Mouse (Mus musculus) WW6 (cell line): ENCODE results near the gene Tmem267.
"Not testable (repeated sequence)": the region's sequence is repeated elsewhere in the genome, so short reads cannot be mapped to it uniquely, and the experiment has no call there.

ENCODE experiments used
- DNase-seq: peaks from one replicate; pipeline ENCODE4 v3.0.0-alpha.2; 2013; ENCODE audit warnings: low read depth, low spot score

Gene Tmem267

DNA sequence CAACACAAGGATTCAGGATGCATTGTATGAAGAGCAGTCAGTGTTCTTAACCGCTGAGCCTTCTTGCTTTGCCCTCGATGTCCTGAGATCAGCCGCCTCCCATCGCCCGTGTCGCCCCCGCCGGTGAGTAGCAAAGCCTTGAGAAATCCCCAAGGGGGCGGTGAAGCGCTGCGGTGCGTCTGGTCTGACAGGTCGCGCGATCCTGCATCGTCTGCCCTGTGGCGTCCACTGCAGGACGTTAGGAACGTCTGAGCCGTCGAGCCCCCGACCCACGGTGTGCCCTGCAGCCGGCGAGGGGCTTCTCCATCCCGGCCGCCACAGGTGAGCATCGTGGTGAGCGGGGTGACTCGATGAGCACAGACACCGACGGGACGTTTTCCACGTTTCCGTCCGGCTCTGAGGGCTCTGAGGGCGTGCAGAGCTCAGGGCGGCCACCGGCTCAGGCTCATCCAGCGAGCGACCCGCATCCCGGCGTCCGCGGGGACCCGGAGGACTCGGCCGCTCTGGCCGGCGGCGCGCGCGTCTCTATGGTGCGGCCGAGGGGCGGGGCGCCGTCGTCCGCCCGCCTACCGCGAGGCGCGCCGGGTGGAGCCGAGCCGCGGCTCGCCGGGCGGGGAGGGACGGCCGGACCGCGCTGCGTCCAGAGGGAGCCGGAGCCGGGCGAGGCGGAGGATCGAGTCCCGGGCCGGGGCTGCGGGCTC, at the start of gene Tmem267, which contains the start of gene 3110070M22Rik:
TSS of gene Tmem267 (plus strand) at position 160 of the 701 bp plus-strand sequence.
TSS of gene 3110070M22Rik (minus strand) at position 504 of the 701 bp plus-strand sequence.
- DNase-seq = peak; percentile 54

DNA sequence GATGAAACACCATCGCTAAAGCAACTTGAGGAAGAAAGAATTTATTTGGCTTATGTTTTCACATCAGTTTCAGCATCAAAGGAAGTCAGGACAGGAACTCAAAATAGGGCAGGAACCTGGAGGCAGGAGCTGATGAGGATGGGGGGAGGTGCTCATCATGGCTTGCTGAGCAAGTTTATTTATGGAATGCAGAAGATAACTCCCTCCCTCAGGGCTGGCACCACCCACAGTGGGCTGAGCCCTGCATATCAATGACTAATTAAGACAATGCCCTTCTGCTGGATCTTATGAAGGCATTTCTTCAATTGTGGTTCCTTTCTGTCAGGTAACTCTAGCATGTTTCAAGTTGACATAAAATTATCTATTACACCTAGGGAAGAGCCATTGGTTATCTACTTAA, 45.6 kb upstream of the Tmem267 start:
- no peak for DNase-seq

DNA sequence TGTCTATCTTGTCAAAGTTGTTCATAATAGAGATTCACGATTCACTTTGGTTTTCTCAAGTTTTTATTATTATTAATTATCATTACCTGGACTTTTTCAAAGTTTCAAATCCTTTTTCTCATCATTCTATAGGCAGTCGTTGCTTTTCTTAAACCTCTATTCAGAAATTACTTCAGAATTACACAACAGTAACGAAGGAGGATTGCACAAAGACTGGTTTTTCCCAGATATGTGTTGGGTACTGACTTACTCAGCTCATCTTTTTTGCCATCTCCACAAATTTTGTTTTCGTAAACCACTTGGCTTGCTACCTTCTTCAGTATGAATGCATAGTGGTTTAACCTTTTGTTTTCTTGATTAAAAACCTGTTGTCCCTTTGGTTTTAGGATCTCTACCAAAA, 34.3 kb upstream of the Tmem267 start:
- no peak for DNase-seq

DNA sequence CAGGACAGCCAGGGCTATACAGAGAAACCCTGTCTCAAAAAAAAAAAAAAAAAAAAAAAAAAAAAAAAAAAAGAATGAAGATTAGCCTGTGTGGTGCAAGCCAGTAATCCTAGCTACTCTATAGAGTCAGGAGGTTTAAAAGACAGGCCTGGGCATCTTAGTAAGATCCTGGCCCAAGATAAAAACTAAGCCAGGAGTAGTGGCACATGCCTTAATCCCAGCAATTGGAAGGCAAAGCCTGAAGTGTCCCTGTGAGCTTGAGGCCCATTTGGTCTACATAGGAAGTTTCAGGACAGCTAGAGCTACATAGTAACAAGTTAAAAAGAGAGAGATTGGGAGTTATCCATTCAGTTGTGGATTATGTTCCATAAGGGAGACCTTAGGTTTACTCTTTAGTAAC, 32.8 kb upstream of the Tmem267 start:
- no peak for DNase-seq

DNA sequence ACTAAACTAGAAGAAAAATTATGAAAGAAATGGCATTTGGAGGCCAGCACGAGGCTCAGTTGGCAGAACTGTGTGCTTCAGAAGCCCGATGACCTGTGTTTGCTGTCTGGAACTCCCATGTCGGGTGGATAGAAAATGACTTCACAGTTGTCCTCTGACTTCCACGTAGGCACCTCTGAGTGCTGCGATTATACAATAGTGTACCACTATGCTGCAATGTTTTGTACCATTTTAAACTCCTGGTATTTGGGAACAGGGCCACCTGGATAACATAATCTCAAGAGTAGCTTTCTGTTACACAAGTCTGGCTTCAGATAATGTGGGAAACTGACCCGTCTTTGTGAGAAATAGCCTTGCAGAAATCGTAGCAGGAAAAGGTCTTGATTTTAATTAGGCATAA, 31.5 kb upstream of the Tmem267 start:
- no peak for DNase-seq

DNA sequence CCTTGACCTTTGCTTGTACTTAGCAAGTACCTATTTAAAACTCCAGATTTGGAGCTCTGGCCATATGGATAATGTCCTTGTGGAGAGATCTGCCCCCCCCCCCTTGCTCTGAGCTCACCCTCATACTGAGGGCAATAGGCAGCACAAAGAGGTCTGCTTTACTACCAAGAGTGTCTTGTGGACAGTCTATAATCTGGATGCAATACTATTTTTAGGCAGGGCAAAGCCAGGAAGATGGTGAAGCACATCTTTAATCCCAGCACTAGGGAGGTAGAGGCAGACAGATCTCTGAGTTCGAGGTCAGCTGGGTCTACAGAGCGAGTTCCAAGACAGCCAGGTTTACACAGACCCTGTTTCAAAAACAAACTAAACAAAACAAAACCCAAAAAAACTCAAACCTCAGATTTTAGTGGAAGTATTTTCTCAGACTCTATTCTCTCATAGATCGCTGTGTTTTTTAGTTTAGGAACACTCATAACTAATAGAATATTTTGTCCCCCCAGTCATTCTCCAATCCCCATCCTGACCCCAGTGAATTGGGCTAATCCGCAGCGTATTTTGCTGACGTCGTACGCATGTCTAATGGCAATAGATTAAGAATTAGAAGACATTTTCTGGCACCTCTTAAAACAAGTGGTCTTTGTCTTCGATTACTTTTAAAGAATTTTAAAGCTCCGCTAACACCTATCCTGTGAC, 25.8 kb upstream of the Tmem267 start:
- no peak for DNase-seq

DNA sequence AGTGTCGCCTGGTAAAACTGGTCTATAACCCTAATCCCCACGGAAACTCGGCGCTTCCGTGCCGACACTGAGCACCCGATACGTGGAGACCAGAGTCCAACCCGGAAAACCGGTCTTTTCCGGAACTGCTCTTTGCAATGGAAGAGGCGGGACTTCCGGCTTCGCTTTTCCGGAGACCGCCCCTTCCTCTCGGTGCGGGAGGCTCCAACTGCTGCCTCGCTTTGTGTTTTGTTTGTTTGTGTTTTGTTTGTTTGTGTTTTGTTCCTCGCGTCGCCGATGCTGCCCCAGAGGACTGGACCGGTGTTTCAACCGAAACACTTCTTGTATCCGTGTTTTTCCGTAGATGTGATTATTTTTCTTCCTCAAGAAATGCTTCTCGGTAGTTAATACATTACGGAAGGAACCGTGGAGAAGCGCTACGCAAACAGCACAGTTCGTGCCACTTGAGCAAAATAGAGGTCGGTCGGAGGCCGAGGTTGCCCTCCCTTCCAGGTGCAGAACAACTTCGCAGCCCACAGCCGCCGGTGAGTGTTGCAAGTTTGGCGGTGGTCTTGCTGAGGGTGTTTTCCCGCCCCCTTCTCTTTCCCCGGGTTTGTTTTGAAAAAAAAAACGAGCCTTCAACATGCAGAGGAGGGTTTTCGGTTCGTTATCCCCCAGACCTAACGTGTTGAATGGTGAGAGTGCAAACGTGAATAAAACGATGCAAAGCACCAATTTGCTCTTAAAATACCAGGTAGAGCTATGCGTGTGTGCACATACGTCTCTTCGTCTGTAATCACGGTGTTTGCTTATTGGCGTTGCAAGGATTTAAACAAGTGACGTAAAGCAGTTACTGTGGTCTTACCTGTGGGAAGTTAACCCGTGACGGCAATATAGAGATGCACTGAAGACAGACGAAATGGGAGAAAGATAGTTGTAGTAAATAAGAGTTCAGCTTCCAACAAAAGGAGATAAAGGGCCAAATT, 25.0 kb upstream of the Tmem267 start, which contains the start of gene 4833420G17Rik:
TSS of gene 4833420G17Rik (plus strand) at position 173 of the 965 bp plus-strand sequence.
- peak; percentile 71 for DNase-seq

DNA sequence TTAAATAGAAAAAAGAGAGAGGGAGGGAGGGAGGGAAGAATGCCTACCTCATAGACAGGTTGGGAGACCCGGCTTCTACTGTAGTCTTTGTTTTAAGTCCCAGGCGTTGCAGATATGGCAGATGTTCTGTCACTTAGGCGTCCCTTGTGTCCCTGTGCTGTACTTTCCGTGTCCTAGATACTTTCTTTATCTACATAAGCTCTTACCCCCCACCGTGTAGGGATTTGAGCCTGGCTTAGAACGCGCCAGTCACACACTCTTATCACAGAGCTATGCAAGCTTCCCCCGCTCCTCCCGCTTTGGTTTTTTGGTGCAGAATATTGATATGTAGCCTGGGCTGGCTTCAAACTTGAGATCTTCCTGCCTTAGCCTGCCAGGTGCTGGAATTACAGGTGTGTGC, 11.2 kb upstream of the Tmem267 start:
- DNase-seq = no peak

DNA sequence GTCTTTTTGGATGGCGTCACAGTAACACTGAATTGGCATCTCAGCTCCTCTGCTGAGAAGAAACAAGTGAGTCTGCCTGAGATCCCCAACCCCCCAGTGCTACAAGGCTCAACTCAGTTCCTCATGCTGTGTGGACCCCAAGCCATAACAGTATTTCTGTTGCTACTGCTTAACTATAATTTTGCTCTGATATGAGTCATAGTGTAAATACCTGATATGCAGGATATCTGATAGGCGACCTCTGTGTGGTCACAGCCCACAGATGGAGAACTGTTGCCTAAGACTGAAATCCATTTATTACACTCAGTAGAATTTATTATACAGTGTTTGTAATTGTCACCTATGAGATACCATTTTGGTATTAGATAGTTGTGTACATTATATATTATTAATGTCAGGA, 10.1 kb upstream of the Tmem267 start:
- no peak for DNase-seq

DNA sequence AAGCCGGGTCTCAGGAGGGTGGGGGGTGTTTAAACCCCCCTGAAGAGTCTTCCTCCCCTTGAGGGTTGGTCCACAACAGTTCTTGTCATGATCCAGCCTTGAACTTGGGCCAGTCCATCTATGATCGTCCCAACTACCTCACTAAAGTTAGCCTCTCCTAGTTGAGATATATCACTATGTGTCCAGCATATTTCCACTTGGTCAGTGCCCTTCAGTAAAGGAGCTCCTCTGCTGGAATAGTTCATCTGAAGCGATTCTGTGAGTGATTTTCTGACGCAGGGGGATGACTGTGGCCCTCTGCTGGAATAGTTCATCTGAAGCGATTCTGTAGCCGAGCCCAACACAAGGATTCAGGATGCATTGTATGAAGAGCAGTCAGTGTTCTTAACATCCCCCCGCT, 485 bp upstream of the Tmem267 start:
- DNase-seq = no peak

DNA sequence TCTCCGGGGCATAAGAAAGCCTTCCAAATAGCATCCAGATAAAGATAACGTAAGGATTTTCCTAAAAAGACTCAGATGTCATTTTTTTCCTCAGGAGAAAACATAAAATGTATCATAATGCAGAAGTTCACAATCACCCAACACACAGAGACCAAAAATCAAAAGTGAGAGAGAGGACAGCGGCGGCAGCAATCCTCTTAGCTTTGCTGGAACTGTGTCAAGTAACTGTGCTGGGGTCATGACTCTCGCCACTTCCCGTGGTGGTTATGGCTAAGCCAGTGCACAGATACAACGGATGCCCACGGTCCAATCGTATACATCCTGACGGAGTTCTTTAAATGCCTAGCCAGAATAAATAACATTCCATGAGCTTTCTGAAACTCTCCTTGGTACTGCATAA, 4.2 kb downstream of the Tmem267 start:
- DNase-seq = not testable (repeated sequence)

DNA sequence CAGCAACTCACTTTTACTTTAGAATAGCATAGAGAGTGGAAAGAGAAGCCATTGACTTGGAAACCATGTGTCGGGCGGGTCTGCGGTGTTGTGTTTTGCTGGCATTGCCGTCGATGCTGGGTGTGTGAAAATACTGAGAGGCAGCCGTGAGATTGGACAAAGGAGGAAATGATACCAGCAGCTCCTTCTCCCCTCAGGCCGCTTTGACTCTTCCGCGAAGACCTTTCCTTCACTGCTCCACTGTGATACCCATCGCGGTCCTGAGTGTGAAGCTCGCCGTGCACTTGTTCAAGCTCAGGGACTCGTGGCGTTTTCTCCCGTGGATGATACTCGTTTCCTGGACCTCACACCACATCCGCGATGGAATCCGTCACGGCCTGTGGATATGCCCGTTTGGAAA, 7.1 kb downstream of the Tmem267 start:
- not testable (repeated sequence) for DNase-seq

DNA sequence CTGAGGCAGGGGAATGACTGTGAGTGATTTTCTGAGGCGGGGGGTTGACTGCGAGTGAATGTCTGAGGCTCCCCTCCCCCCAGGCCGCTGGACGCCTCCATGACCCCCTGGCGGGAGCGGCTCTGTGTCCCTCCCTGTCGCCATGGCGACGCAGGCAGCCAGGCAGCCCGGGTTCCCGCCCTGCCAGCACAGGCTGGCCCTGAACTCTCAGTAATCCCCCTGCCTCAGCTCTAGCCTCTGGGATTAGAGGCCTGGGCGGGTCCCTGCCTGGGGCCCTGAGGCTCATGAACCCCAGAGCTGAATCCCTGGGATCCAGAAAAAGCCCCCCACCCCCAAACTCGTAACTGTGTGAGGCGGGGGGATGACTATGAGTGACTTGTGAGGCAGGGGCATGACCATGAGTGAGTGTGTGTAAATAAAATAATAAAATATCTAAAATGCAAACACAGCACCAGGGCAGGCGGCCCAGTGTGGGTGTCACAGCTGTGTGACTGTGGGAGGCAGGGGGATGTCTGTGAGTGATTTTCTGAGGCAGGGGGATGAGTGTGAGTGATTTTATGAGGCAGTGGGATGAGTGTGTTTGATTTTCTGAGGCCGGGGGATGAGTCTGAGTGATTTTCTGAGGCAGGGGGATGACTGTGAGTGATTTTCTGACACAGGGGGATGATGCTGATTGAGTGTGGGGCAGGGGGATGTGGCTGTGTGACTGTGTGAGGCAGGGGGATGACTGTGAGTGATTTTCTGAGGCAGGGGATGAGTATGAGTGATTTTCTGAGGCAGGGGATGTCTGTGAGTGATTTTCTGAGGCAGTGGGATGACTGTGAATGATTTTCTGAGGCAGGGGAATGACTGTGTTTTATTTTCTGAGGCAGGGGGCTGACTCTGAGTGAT, 108.7 kb downstream of the Tmem267 start:
- peak; percentile 99 for DNase-seq

DNA sequence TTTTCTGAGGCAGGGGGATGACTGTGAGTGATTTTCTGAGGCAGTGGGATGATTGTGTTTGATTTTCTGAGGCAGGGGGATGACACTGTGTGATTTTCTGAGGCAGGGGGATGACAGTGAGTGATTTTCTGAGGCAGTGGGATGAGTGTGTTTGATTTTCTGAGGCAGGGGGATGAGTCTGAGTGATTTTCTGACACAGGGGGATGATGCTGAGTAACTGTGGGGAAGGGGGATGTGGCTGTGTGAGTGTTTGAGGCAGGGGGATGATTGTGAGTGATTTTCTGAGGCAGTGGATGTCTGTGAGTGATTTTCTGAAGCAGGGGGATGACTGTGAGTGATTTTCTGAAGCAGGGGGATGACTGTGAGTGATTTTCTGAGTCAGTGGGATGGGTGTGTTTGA, 110.6 kb downstream of the Tmem267 start:
- DNase-seq = peak; percentile 60

DNA sequence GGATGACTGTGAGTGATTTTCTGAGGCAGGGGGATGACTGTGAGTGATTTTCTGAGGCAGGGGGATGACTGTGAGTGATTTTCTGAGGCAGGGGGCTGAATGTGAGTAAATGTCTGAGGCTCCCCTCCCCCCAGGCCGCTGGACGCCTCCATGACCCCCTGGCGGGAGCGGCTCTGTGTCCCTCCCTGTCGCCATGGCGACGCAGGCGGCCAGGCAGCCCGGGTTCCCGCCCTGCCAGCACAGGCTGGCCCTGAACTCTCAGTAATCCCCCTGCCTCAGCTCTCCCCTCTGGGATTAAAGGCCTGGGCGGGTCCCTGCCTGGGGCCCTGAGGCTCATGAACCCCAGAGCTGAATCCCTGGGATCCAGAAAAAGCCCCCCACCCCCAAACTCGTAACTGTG, 111.2 kb downstream of the Tmem267 start:
- DNase-seq = not testable (repeated sequence)

DNA sequence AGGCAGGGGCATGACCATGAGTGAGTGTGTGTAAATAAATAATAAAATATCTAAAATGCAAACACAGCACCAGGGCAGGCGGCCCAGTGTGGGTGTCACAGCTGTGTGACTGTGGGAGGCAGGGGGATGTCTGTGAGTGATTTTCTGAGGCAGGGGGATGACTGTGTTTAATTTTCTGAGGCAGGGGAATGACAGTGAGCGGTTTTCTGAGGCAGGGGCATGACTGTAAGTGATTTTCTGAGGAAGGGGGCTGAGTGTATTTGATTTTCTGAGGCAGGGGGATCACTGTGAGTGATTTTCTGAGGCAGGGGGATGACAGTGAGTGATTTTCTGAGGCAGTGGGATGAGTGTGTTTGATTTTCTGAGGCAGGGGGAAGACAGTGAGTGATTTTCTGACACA, 111.7 kb downstream of the Tmem267 start:
- not testable (repeated sequence) for DNase-seq

DNA sequence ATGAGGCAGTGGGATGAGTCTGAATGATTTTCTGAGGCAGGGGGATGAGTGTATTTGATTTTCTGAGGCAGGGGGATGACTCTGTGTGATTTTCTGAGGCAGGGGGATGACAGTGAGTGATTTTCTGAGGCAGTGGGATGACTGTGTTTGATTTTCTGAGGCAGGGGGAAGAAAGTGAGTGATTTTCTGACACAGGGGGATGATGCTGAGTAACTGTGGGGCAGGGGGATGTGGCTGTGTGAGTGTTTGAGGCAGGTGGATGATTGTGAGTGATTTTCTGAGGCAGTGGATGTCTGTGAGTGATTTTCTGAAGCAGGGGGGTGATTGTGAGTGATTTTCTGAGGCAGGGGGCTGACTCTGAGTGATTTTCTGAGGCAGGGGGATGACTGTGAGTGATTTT, 112.3 kb downstream of the Tmem267 start:
- DNase-seq = peak; percentile 90

DNA sequence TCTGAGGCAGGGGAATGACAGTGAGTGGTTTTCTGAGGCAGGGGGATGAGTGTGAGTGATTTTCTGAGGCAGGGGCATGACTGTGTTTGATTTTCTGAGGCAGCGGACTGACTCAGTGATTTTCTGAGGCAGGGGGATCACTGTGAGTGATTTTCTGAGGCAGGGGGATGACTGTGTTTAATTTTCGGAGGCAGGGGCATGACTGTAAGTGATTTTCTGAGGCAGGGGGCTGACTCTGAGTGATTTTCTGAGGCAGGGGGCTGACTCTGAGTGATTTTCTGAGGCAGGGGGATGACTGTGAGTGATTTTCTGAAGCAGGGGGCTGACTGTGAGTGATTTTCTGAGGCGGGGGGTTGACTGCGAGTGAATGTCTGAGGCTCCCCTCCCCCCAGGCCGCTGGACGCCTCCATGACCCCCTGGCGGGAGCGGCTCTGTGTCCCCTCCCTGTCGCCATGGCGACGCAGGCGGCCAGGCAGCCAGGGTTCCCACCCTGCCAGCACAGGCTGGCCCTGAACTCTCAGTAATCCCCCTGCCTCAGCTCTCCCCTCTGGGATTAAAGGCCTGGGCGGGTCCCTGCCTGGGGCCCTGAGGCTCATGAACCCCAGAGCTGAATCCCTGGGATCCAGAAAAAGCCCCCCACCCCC, 115.0 kb downstream of the Tmem267 start:
- DNase-seq = peak; percentile 100

DNA sequence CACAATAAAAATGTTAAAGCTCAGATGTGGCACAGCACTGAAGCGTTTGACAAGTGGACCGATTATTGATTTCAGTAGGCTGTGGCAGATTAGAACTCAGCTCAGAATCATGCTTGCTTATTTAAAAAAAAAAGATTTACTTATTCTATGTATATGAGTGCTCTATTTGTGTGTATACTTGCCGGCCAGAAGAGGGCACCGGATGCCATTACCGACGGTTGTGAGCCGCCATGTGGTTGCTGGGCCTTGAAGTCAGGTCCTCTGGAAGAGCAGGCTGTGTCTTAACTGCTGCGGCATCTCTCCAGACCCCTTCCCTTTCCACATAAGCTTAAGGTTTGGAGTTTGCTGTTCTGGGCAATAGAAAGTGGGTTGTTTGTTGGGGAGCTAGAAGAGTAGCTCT, 116.1 kb downstream of the Tmem267 start:
- DNase-seq = not testable (repeated sequence)

DNA sequence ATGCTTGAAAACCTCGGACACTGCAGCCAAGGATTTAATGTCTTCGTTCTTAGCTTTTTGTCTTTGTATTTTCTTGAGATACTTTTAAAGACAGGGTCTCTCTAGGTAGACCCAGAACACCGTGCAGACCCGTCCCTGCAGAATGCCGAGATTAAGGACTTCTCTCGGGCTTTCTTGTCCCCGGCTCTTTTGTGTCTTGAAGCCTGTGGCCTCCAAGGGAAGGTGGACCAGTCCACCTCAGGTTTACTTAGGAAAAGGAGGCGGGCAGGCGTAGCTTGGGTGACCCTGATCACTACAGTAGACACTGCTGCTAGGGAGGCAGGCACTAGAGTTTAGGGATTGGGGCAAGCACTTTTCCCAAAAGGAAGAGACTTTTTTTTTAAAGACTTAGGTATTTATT, 116.5 kb downstream of the Tmem267 start:
- not testable (repeated sequence) for DNase-seq
